Mouse (Mus musculus): ENCODE results near the gene Celf5. TPM values are rescaled to one million over a fixed set of nuclear protein-coding genes. Genes with fewer than 3 reads are reported as not detected.
A peak's percentile ranks its signal among the peaks of the same experiment; 100 is the strongest.

Celf5 gene
- polyA plus RNA-seq, 1 experiment from 2014 or later: 77.6 TPM

DNA sequence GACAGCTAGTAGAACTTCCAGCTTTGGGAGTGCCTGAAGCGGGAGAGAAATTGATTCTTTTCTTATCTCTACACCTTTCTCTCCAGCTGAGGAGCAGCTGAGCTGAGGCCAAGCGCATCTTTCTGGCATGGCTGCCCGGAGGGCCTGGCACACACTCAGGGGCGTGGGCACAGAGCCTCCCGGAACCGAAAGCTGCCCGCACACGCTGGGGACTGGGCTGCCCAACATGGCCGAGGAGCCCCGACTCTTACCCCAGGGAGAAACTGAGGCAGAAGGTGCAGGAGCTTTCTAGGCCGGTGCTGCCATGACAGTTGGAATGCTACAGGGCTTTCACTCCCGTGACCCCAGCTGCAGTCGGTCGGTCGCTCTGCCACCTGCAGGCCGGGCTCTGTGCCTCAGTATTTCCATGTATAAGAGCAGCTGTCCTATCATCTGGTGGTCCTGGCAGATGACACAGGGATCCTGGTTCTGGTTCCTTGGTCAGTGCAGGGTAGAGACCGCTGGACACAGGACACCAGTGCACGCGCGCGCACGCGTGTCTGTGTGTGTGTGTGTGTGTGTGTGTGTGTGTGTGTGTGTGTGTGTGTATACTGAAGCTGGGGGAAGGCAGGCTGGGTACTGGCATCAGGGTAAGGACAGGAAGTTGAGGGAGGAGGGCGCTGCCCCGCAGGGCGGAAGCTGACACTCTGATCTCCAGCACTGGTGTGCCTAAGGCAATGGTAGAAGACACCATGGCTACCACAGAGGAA is 48.8 kb downstream of the Celf5 start:
- Histone ChIP-seq H3K4me2 (no peak overlapping the region), H3K9ac (no peak overlapping the region), H3K4me3 (no peak overlapping the region), H3K9me3 (no peaks in the 10 kb centered on the region), H3K4me1 (replicated peaks) (peaks cover 44% of the 10 kb centered on the region), H3K27ac (replicated peaks) (peak overlapping the region; percentile 62; the same call in 1 of the 2 replicates), H3K36me3 (no peaks in the 10 kb centered on the region), H3K27me3 (no peaks in the 10 kb centered on the region)
- 67% methylated on average over 26 of the region's 26 CpGs for WGBS
- ATAC-seq (ENCODE audit: low FRiP score, low read depth): no peak

DNA sequence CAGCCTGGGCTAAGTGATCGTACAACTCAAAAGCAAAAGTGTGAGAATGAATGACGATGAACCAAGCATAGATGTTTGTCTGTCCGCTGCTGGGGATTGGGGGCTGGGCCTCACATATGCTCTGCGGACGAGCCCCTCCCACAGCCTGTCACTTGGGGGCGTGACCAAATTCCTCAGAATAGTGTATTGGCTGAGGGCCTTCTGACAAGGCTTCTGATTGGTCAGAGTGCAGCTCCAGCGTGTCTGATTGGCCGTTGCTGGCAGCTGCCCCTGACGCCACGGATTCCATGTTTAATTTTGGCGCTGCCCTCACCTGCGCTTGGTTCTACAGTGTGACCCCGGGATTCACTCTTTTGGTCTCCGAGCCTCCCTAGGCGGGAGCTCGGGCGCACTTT is 49.6 kb downstream of the Celf5 start:
- Histone ChIP-seq H3K4me3 (peak overlapping the region; percentile 30), H3K27me3 (0 out of 2 replicates have a peak, but pooled peaks cover 8% of the 10 kb centered on the region), H3K9me3 (no peaks in the 10 kb centered on the region), H3K36me3 (no peaks in the 10 kb centered on the region), H3K9ac (peak overlapping the region; percentile 37), H3K4me1 (replicated peaks) (peaks cover 44% of the 10 kb centered on the region), H3K4me2 (peak overlapping the region; percentile 61), H3K27ac (replicated peaks) (peak overlapping the region; percentile 62)
- peak; percentile 90 for ATAC-seq (ENCODE audit: low FRiP score, low read depth)
- 5% methylated on average over 17 of the region's 17 CpGs for WGBS

DNA sequence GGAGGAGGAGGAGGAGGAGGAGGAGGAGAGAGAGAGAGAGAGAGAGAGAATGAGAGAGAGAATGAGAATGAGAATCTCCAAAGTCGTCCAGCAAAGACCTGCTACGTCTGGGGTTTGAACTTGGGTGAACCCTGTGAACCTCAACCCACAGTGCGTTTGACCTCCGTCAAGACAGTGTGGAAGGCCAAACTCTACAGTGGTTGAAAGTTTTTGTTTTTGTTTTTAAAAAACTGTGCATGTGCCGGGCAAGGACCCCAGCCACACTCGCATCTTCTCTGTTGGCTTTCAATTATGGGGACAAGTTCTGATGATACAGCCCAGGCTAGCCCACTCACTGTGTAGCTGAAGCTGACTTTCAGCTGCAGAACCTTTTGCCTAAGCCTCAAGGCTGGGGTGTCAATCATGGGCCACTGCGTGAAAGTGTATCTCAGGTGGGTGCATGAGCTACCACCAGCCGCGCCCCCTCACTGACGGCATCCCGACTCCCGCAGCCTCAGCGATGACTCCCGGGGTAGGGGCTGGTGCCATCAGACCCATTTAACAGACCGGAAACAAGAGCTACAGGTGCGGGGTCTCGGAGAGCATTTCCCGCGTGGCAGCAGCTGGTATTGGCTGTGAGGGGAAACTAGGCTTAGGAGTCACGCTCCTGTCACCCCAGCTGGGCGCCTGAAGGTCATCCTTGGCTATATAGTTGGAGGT is 50.2 kb downstream of the Celf5 start:
- peak; percentile 16 for ATAC-seq (ENCODE audit: low FRiP score, low read depth)
- Histone ChIP-seq H3K27ac (replicated peaks) (peak overlapping the region; percentile 32; the same call in 1 of the 2 replicates), H3K9ac (peak overlapping the region; percentile 37), H3K4me1 (replicated peaks) (peaks cover 46% of the 10 kb centered on the region), H3K27me3 (peaks cover 12% of the 10 kb centered on the region; the same call in 1 of the 2 replicates), H3K9me3 (no peaks in the 10 kb centered on the region), H3K36me3 (no peaks in the 10 kb centered on the region), H3K4me3 (peak overlapping the region; percentile 30), H3K4me2 (peak overlapping the region; percentile 61)
- 63% methylated on average over 21 of the region's 21 CpGs for WGBS

GRCm38 (mm10) chr10:81431526-81432168 is 50.9 kb downstream of the Celf5 start:
- Histone ChIP-seq H3K27ac (replicated peaks) (peak overlapping the region; percentile 95), H3K4me2 (peak overlapping the region; percentile 69), H3K4me3 (peak overlapping the region; percentile 85), H3K9ac (peak overlapping the region; percentile 93), H3K36me3 (no peaks in the 10 kb centered on the region), H3K27me3 (peaks cover 14% of the 10 kb centered on the region; the same call in 1 of the 2 replicates), H3K9me3 (no peaks in the 10 kb centered on the region), H3K4me1 (replicated peaks) (peaks cover 53% of the 10 kb centered on the region)
- 13% methylated on average over 15 of the region's 15 CpGs for WGBS
- ATAC-seq (ENCODE audit: low FRiP score, low read depth): no peak

- Histone ChIP-seq H3K27me3 (peaks cover 14% of the 10 kb centered on the region; the same call in 1 of the 2 replicates), H3K27ac (replicated peaks) (peak overlapping the region; percentile 95), H3K36me3 (no peaks in the 10 kb centered on the region), H3K9ac (peak overlapping the region; percentile 93), H3K4me3 (peak overlapping the region; percentile 85), H3K9me3 (no peaks in the 10 kb centered on the region), H3K4me1 (replicated peaks) (peaks cover 59% of the 10 kb centered on the region), H3K4me2 (peak overlapping the region; percentile 69)
- 1% methylated on average over 49 of the region's 70 CpGs for WGBS
- peak; percentile 14; the same call in 1 of the 2 replicates for ATAC-seq (ENCODE audit: low FRiP score, low read depth)
Measured at GRCm38 (mm10) chr10:81430831-81431525, 51.5 kb downstream of the Celf5 start.

DNA sequence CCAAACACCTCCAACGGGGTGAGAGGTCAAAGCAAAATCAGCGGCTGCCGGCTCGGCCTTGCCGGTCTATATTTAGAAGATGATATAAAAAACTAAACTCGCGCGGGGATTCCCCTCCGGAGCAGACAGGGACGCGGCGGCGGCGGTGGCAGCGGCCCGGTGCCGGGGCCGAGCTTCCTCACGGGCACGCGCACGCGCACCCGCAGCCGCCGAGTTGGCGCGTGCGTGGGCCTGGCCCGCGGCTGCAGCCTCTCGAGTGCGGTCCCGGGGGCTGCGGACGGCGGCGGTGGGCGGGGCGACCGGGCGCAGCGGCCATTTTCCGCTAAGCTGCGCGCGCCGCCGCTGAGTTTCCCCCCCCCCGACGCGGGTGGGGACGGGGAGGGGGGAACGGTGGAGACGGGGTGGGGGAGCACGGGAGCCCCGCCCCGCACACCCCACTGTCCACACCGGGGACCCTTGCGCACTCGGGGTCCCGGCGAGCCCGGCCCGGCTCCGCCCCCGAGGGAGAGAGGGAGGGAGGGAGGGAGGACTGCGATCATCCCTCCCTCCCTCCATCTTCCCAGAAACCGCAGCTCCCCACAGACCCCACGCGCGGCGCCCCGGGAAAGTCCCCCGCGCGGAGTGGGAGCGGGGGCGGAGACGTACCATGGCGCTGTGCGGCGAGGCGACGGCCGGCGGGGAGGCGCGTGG is 52.2 kb downstream of the Celf5 start:
- peak overlapping the region; percentile 95 for H3K27ac ChIP-seq (replicated peaks)
- peak overlapping the region; percentile 85 for H3K4me3 ChIP-seq
- peak; percentile 17 for ATAC-seq (ENCODE audit: low FRiP score, low read depth)
- peaks cover 18% of the 10 kb centered on the region; the same call in 1 of the 2 replicates for H3K27me3 ChIP-seq
- no peaks in the 10 kb centered on the region for H3K36me3 ChIP-seq
- under 1% methylated on average over 63 of the region's 89 CpGs for WGBS
- H3K4me1 ChIP-seq (replicated peaks): peaks cover 65% of the 10 kb centered on the region
- H3K9ac ChIP-seq: peak overlapping the region; percentile 93
- H3K9me3 ChIP-seq: no peaks in the 10 kb centered on the region
- H3K4me2 ChIP-seq: peak overlapping the region; percentile 69

DNA sequence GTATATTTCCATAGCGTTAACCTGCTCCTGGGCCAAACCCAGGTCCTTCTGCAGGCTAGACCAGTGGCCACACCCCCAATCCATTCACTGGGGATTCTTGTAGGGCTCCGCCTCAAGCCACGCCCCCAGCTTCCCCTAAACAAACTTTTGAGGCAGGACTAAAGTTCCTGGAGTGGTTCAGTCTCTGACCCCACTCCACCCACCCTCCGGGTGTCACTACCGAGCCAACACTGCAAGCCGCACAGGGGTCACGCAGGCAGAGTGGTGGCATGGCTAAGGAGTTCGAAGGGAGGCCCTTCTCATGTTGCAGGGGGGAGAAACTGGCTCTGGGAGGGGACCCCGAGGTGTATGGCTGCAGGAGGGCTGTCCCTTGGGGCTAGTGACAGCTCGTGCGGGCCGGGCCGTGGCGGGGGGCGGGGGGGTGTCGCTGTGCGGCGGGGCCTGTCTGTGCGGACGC is 52.9 kb downstream of the Celf5 start:
- WGBS: under 1% methylated on average over 19 of the region's 20 CpGs
- peak overlapping the region; percentile 69 for H3K4me2 ChIP-seq
- peak overlapping the region; percentile 95 for H3K27ac ChIP-seq (replicated peaks)
- H3K4me1 ChIP-seq (replicated peaks): peaks cover 65% of the 10 kb centered on the region
- H3K36me3 ChIP-seq: no peaks in the 10 kb centered on the region
- H3K9ac ChIP-seq: peak overlapping the region; percentile 93
- H3K9me3 ChIP-seq: no peaks in the 10 kb centered on the region
- peak overlapping the region; percentile 85 for H3K4me3 ChIP-seq
- ATAC-seq (ENCODE audit: low FRiP score, low read depth): peak; percentile 4; the same call in 1 of the 2 replicates
- H3K27me3 ChIP-seq: peaks cover 20% of the 10 kb centered on the region; the same call in 1 of the 2 replicates

DNA sequence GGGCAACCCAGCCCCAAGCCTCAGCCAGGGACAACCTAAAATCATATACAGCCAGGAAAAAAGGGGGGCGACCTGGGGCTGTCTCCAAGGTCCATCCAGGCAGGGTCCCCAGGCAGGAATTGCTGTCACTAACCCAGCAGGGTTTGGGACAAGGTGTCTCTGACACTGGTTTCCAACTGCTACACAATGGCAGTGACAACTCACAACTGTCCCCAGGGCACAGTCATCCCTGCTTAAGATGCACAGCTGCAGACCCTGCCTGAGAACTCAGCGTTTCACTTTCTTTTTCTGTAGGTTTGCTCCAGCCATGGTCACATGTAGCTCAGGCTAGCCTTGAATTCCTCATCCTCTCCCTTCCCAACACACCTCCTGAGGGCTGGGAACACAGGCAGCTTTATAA is 53.4 kb downstream of the Celf5 start:
- Histone ChIP-seq H3K4me3 (peak overlapping the region; percentile 85), H3K9me3 (no peaks in the 10 kb centered on the region), H3K4me1 (replicated peaks) (peaks cover 69% of the 10 kb centered on the region), H3K9ac (no peak overlapping the region), H3K4me2 (peak overlapping the region; percentile 69), H3K27ac (replicated peaks) (no peak overlapping the region), H3K27me3 (peaks cover 20% of the 10 kb centered on the region; the same call in 1 of the 2 replicates), H3K36me3 (no peaks in the 10 kb centered on the region)
- no peak for ATAC-seq (ENCODE audit: low FRiP score, low read depth)
- WGBS: 11% methylated on average over 2 of the region's 2 CpGs

GRCm38 (mm10) chr10:81428507-81428870 is 54.0 kb downstream of the Celf5 start:
- H3K9me3 ChIP-seq: no peaks in the 10 kb centered on the region
- H3K27me3 ChIP-seq: peaks cover 20% of the 10 kb centered on the region; the same call in 1 of the 2 replicates
- H3K36me3 ChIP-seq: no peaks in the 10 kb centered on the region
- no peak overlapping the region for H3K9ac ChIP-seq
- no peak overlapping the region for H3K4me2 ChIP-seq
- ATAC-seq (ENCODE audit: low FRiP score, low read depth): no peak
- 87% methylated on average over 7 of the region's 7 CpGs for WGBS
- no peak overlapping the region for H3K4me3 ChIP-seq
- no peak overlapping the region for H3K27ac ChIP-seq (replicated peaks)
- H3K4me1 ChIP-seq (replicated peaks): peaks cover 66% of the 10 kb centered on the region

DNA sequence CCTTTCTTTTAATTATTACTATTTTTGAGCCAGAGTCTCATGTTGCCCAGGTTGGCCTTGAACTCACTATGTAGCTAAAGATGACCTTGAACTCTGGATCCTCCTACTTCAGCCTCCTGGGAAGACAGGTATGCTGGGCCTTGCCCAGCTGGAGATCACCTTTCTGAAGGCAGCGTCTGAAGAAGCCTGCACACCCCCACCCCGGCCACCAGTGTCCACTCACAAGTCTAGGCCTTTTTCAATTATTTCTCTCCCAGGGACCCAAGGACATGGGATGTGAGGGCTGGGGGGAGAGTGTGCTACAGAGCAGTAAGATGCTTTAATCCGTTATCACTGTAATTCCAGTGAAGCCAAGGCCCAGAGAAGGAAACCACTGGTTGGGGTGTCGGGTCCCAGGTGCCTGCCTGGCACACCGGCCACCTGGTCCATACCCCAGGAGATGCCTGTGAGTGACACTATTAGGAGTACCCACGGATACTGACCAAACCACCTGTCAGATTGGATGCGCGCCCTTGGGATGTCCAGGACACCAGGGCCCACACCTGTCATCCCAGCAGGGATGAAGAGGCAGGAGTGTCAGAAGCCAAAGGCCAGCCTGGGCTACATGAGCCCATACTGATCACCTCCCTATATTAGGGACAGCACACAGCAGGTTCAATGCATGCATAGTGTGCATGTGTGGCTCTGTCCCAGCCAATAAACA is 54.6 kb downstream of the Celf5 start:
- 78% methylated on average over 8 of the region's 8 CpGs for WGBS
- no peaks in the 10 kb centered on the region for H3K36me3 ChIP-seq
- ATAC-seq (ENCODE audit: low FRiP score, low read depth): no peak
- peaks cover 61% of the 10 kb centered on the region for H3K4me1 ChIP-seq (replicated peaks)
- no peak overlapping the region for H3K27ac ChIP-seq (replicated peaks)
- H3K4me2 ChIP-seq: no peak overlapping the region
- H3K9ac ChIP-seq: no peak overlapping the region
- no peaks in the 10 kb centered on the region for H3K9me3 ChIP-seq
- H3K4me3 ChIP-seq: no peak overlapping the region
- H3K27me3 ChIP-seq: peaks cover 20% of the 10 kb centered on the region; the same call in 1 of the 2 replicates
